Mouse (Mus musculus) heart, adult 2 months (tissue): ENCODE data around the gene Col25a1. TPM values are rescaled to one million over a fixed set of nuclear protein-coding genes. Genes with fewer than 3 reads are reported as not detected.

ENCODE experiments used
- DNase-seq, 2 experiments: peaks; one replicate each; pipeline ENCODE4 v3.0.0; 2021
- H3K27ac ChIP-seq: fragments of 200-600 bp; 2 replicates; pipeline ENCODE4 v1.8.1; 2022
- H3K27me3 ChIP-seq: fragments of 200-500 bp; 2 replicates; pipeline ENCODE4 v1.6.1; 2012; ENCODE audit warnings: mild to moderate bottlenecking, low read length, inconsistent platforms, mixed read lengths; ENCODE audit not compliant: control insufficient read depth, insufficient read depth
- H3K36me3 ChIP-seq: fragments of 200-500 bp; 2 replicates; pipeline ENCODE4 v1.6.1; 2012; ENCODE audit warnings: low read length, inconsistent platforms; ENCODE audit not compliant: control insufficient read depth, insufficient read depth
- H3K4me1 ChIP-seq: fragments of 200-500 bp; 2 replicates; pipeline ENCODE4 v1.6.1; 2011; ENCODE audit warnings: low read length; ENCODE audit not compliant: control insufficient read depth, insufficient read depth
- H3K4me3 ChIP-seq: fragments of 200-600 bp; 2 replicates; pipeline ENCODE4 v1.8.1; 2022
- H3K79me2 ChIP-seq: fragments of 200-500 bp; replicated peaks from 2 replicates; pipeline ENCODE4 v1.6.1; 2012; ENCODE audit warnings: mild to moderate bottlenecking, inconsistent platforms, low read length, moderate library complexity, mixed read lengths; ENCODE audit not compliant: control insufficient read depth, insufficient read depth
- H3K9ac ChIP-seq: fragments of 200-500 bp; 2 replicates; pipeline ENCODE4 v1.6.1; 2012; ENCODE audit warnings: low read depth, mild to moderate bottlenecking, control low read depth, inconsistent platforms, low read length, mixed read lengths
- CTCF ChIP-seq: fragments of 200-600 bp; IDR thresholded peaks from 2 replicates; pipeline ENCODE4 v1.8.1; 2022; ENCODE audit warnings: antibody characterized with exemption, mild to moderate bottlenecking, moderate library complexity
- EP300 ChIP-seq: fragments of 200-500 bp; IDR thresholded peaks from 2 replicates; pipeline ENCODE4 v1.6.1; 2011; ENCODE audit warnings: low read depth, low read length, control low read depth; ENCODE audit not compliant: insufficient read depth
- POLR2A ChIP-seq: fragments of 200-500 bp; IDR thresholded peaks from 2 replicates; pipeline ENCODE4 v1.6.1; 2011; ENCODE audit warnings: mild to moderate bottlenecking, low read depth, low read length, control low read depth; ENCODE audit not compliant: insufficient read depth
- WGBS: fragments of 180-500 bp; shearing (Covaris S2); methylation state at CpG from one replicate; pipeline ENCODE4 v1.1.7; 2018; 5-methylcytosine and 5-hydroxymethylcytosine counted together
- intact Hi-C: fragments of 180-260 bp; cut with DNase I; formaldehyde crosslinking; loops from one replicate; pipeline ENCODE4 v1.15.1; 2025
- polyA plus RNA-seq: library from polyadenylated mRNA; depleted of rRNA; stranded (reverse); fragments of >200 nt; gene quantifications from 2 replicates; pipeline ENCODE4 v1.2.3, GENCODE M21; 2012
- total RNA-seq, 2 experiments: library from RNA; stranded (reverse); gene quantifications; 2 replicates each; pipeline ENCODE4 v1.2.3; 2021

Col25a1 gene
- total and polyA plus RNA-seq, 3 experiments = 0.10 to 0.39 (median 0.21) TPM

DNA sequence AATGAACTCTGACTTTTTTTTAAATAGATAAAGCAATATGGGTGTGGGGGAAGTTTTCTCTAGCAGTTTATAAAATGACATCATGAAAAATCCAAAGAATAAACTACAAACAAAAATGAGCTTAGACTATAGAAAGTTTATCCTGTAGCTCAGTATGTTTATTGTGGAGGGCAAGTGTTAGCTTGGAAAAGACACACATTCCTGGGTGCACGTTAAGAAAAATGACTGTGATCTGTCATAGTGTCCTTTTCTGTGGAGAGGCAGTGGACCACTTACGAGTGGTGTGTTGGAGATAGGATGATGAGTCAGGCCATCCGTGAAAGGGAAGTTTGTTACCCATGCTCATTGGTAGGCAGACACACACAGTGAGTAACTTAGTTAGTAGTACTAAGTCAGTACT lies 207.1 kb downstream of the Col25a1 start:
- Histone ChIP-seq H3K79me2 (no peaks in the 10 kb centered on the region), H3K4me3 (no peak overlapping the region), H3K27ac (no peak overlapping the region), H3K9ac (no peak overlapping the region), H3K36me3 (no peaks in the 10 kb centered on the region), H3K27me3 (no peaks in the 10 kb centered on the region), H3K4me1 (no peaks in the 10 kb centered on the region)
- WGBS = 67% methylated on average over 3 of the region's 3 CpGs
- intact Hi-C loops = no loop called here
- DNase-seq = no peak
- TF ChIP-seq EP300 = no peak
- no peak for TF ChIP-seq POLR2A
- no peak for TF ChIP-seq CTCF

DNA sequence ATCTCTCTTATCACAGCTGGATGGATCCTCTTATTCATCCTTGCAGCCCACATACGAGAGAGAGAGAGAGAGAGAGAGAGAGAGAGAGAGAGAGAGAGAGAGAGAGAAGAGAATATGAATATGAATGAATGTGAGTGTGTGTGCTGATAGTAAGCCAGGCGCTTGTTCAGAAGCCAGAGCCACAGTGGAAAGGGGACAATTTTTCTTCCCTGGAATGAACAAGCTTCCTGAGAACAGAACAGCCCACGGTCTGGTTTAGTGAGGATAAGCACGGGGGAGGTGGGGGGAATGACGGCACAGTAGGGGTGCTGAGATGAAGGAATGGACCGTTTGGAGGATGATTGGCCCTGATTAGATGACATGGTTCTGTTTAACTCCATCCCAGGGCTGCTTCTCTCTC lies 218.9 kb downstream of the Col25a1 start:
- Histone ChIP-seq H3K9ac (no peak overlapping the region), H3K4me3 (no peak overlapping the region), H3K27ac (no peak overlapping the region), H3K4me1 (no peaks in the 10 kb centered on the region), H3K36me3 (no peaks in the 10 kb centered on the region), H3K79me2 (no peaks in the 10 kb centered on the region), H3K27me3 (no peaks in the 10 kb centered on the region)
- DNase-seq = no peak
- TF ChIP-seq CTCF (no peak), EP300 (no peak), POLR2A (no peak)
- WGBS = 55% methylated on average over 6 of the region's 6 CpGs
- intact Hi-C loops = no loop called here

DNA sequence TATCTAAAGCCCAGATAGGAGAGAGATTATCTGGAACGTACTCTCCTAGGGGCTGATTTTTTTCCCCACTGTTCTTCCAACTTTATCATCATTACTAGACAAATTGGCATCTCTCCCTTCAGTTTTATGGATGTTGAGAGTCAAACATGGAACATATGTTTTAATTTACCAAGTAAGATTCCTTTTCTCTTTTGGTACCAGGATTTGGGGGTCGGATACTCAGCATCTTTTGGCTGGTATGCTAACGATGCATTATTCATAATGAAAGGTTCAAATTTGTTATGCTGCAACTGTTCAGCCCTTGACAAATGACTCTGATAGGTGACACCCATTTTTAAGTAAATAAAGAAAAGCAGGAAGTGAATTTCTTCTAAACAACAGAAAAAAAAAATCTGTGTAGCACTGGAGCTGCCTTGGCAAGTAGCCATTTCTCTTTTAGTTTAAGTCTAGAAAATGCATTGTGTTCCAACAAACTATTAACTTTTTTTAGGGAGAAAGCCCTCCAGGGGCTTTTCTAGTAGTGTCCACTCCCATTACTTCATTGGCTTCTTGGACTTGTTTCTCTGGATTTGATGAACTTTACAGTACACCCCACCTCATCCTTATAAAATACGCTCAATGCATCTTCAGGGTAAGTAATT lies 223.2 kb downstream of the Col25a1 start:
- H3K4me3 ChIP-seq = no peak overlapping the region
- H3K4me1 ChIP-seq = no peaks in the 10 kb centered on the region
- H3K9ac ChIP-seq = no peak overlapping the region
- H3K79me2 ChIP-seq = no peaks in the 10 kb centered on the region
- no peaks in the 10 kb centered on the region for H3K27me3 ChIP-seq
- TF ChIP-seq CTCF (no peak), EP300 (no peak), POLR2A (no peak)
- no peaks in the 10 kb centered on the region for H3K36me3 ChIP-seq
- 72% methylated on average over 4 of the region's 4 CpGs for WGBS
- no peak for DNase-seq
- H3K27ac ChIP-seq = no peak overlapping the region
- intact Hi-C loops = no loop called here

DNA sequence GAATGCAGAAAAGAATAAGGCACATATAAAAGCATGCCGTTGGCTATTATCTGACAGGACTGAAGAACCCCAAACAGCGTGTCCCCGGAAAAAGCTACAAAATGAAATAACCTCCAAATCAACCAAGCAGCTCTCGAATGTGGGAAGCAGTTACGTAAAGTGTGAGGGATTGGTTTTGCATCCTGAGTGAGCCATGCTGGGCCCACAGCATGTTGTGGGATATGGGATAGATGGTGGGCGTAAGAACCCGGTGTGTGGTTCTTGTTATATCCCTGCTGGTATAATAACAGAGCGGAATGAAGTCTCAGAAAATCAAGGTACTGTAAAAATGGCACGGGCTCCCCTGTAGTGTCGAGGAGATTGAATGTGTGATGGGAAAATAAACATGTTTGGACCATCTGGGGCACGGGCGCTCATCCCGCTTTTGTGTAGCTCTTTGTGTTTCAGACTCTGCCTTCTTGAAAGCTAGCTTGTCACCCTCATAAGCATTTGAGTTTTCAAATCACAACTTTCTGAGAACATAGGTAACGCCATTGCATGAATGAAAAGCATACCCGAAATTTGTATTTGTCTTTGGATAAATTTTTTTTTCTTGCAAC lies 225.4 kb downstream of the Col25a1 start:
- no peak for DNase-seq
- TF ChIP-seq EP300 (no peak), POLR2A (no peak), CTCF (no peak)
- H3K27ac ChIP-seq = no peak overlapping the region
- H3K36me3 ChIP-seq = no peaks in the 10 kb centered on the region
- H3K9ac ChIP-seq = no peak overlapping the region
- H3K4me3 ChIP-seq = no peak overlapping the region
- intact Hi-C loops = no loop called here
- H3K27me3 ChIP-seq = no peaks in the 10 kb centered on the region
- no peaks in the 10 kb centered on the region for H3K79me2 ChIP-seq
- 91% methylated on average over 15 of the region's 15 CpGs for WGBS
- no peaks in the 10 kb centered on the region for H3K4me1 ChIP-seq

DNA sequence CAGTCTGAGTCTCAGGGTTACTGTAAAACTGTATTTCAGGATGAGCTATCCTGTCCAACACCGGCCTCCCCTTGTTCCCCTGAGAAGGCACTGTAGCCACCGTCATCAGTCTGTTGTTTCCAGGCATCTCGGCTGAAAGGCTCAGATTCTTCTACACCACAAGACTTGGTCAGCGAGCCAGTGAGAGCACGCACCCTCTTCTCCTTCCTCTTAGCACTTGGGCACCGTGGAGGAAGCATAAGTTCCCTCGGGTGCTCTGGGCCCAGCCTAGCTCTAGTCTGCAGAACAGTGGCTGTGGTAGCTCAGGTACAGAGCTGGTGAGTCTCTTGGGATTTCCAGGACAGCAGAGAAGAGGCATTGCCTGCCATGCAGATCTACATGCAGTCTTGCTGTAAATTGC lies 229.5 kb downstream of the Col25a1 start:
- H3K4me3 ChIP-seq = no peak overlapping the region
- no peak for TF ChIP-seq POLR2A
- no peak for TF ChIP-seq CTCF
- no peaks in the 10 kb centered on the region for H3K4me1 ChIP-seq
- H3K36me3 ChIP-seq = no peaks in the 10 kb centered on the region
- no peaks in the 10 kb centered on the region for H3K27me3 ChIP-seq
- H3K27ac ChIP-seq = no peak overlapping the region
- H3K9ac ChIP-seq = no peak overlapping the region
- intact Hi-C loops = no loop called here
- DNase-seq = no peak
- no peaks in the 10 kb centered on the region for H3K79me2 ChIP-seq
- 73% methylated on average over 7 of the region's 7 CpGs for WGBS

DNA sequence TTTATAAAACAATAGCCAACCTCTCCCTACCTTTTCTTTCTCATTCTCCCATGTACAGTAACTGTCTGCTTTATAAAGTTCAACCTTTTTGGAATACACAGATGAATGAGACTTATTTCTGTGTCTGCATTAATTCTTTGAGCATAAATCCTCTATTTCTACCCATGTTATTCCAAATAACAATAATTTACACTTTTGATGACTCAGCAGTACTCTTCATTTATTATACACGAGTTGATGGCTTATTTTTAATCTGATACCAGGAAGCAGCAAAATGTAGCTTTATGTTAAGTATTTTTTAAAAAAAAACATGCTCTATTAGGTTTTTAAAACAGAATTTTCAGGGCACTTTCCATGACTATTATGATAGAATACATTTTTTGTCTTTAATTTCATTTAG lies 230.6 kb downstream of the Col25a1 start:
- no peaks in the 10 kb centered on the region for H3K79me2 ChIP-seq
- WGBS = 39% methylated on average over 1 of the region's 1 CpGs
- no peaks in the 10 kb centered on the region for H3K27me3 ChIP-seq

More for the DNA sequence above, 230.6 kb downstream of the Col25a1 start:
- H3K9ac ChIP-seq = no peak overlapping the region
- TF ChIP-seq EP300 (no peak), CTCF (no peak), POLR2A (no peak)
- DNase-seq = no peak
- H3K36me3 ChIP-seq = no peaks in the 10 kb centered on the region
- no peak overlapping the region for H3K27ac ChIP-seq
- no peaks in the 10 kb centered on the region for H3K4me1 ChIP-seq
- no peak overlapping the region for H3K4me3 ChIP-seq
- intact Hi-C loops = no loop called here
